Mouse (Mus musculus): ENCODE measurements at regions not wholly inside any gene's neighbourhood (a gene's known extent, or its start where the extent isn't known, plus 50 kb on each side); places are given as distances from the start of the nearest gene placed in this dataset.

DNA sequence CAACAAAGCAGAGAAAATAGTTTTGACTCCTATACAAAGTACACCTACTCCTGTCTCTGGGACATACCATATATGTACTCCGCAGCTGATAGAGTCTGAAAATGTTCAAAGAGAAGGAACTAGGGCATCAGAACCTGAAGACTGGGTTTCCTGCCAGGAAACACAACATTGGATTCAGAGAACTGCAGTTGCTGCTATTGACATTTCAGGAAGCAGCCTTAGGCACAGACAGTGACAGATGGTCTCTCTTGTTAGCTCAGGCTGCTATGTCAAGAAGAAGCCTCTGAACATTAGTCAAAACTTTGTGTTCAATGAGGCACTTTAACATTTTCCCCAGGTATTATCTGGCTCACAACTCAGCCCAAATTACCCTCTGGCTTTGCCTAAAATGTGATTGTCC, 812.1 kb downstream of the Ryr2 start:
- no peak for DNase-seq
- intact Hi-C loops (cut with DNase I; ENCODE audit: low total_unique reads) = no loop called here

GRCm38 (mm10) chr13:11293750-11294149, 813.0 kb downstream of the Ryr2 start:
- DNase-seq = no peak
- intact Hi-C loops (cut with DNase I; ENCODE audit: low total_unique reads) = no loop called here

DNA sequence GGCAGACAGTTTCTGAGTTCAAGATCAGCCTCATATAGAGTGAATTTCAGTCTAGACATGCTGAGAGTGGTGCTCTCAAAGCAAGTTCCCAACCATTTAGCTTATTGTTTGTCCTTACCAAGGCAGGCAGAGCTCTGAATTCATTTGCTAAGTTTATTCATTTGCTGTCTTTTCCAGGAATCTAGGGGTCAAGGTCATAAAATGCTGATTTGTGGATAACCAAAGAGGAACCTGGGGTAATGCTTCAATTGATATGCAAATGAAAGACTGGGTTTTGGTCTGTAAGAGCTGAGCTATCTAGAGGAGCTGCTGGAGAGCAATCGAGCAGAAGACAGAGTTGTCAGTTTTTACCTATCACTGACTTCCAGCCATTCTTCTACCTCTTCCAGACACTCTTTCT, 832.8 kb downstream of the Ryr2 start:
- no peak for DNase-seq
- intact Hi-C loops (cut with DNase I; ENCODE audit: low total_unique reads) = no loop called here

DNA sequence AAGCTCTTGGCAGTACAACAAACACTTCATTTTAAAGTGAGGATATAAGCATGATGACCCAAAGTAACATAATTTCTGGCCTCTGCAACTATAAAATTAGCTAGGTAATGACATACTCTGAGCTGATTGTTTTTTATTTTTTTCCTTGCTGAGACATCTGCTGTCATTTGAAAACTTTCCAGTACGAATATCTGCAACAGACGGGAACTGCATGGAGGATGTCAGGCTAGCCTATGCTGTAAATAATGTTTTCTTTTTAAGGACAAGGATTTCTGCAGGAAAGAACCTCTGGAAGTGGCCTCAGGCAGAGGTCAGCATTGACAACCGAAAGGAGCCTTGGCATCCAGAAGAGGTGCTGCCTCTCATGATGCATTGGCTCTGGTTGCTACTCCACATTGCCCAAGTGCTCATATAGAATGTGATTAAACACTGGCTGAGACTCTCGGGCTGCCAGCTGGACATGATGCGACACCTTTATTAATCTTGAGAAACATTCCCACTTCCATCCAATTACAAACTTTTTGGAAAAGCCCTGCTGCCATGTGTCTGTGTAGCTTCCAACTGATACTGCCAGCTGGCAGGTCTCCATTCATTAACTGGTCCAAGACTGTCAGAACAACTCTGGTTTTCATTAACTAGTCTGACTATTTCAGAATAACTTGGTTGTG, 837.9 kb downstream of the Ryr2 start:
- DNase-seq = peak; percentile 6
- intact Hi-C loops (cut with DNase I; ENCODE audit: low total_unique reads) = no loop called here

DNA sequence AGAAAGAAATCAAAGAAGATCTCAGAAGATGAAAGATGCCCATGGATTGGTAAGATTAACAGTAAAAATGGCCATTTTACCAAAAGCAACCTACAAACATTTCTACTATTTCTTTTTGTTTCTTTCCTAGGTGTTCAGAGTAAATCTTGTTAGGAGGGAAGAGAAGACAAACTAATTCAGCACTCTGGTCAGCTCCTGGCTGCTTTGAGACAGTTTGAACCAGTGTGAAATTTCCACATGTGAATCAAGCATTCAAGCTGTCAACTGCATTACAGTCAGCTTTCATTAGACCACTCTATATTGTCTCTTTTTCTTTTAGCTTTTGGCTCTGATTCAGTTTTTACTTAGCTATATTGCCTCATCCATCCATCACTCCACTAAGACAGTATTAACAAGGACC, 859.2 kb downstream of the Ryr2 start:
- no peak for DNase-seq
- intact Hi-C loops (cut with DNase I; ENCODE audit: low total_unique reads) = no loop called here

GRCm38 (mm10) chr13:11216671-11217330, 856.2 kb upstream of the Chrm3 start:
- intact Hi-C loops (cut with DNase I; ENCODE audit: low total_unique reads) = no loop called here
- no peak for DNase-seq

GRCm38 (mm10) chr13:11210109-11210508, 849.5 kb upstream of the Chrm3 start:
- intact Hi-C loops (cut with DNase I; ENCODE audit: low total_unique reads) = no loop called here
- DNase-seq = no peak

- no peak for DNase-seq
- intact Hi-C loops (cut with DNase I; ENCODE audit: low total_unique reads) = no loop called here
Measured at GRCm38 (mm10) chr13:11205216-11205786, 844.7 kb upstream of the Chrm3 start.

GRCm38 (mm10) chr13:11201978-11202377, 841.3 kb upstream of the Chrm3 start:
- intact Hi-C loops (cut with DNase I; ENCODE audit: low total_unique reads) = no loop called here
- DNase-seq = no peak

- DNase-seq = no peak
- intact Hi-C loops (cut with DNase I; ENCODE audit: low total_unique reads) = no loop called here
Measured at GRCm38 (mm10) chr13:11192471-11192870, 831.8 kb upstream of the Chrm3 start.

GRCm38 (mm10) chr13:11181191-11181590, 820.5 kb upstream of the Chrm3 start:
- intact Hi-C loops (cut with DNase I; ENCODE audit: low total_unique reads) = no loop called here
- DNase-seq = no peak

DNA sequence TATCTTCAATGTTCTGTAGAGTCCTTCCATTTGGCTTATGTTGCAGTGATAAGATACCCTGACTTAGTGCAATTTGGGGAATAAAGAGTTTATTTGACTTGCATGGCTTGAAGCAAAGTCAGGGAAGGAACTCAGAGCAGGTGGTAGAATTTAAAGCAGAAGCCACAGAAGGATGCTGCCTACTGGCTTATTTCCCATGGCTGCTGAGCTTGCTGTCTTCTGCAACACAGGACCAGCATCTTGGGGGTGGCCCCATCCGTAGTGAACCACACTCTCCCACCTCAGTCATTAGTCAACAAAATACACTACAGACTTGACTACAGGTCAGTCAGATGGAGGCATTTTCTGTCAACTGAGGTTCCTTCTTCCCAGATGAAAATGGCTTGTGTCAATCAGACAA, 819.7 kb upstream of the Chrm3 start:
- intact Hi-C loops (cut with DNase I; ENCODE audit: low total_unique reads) = no loop called here

DNA sequence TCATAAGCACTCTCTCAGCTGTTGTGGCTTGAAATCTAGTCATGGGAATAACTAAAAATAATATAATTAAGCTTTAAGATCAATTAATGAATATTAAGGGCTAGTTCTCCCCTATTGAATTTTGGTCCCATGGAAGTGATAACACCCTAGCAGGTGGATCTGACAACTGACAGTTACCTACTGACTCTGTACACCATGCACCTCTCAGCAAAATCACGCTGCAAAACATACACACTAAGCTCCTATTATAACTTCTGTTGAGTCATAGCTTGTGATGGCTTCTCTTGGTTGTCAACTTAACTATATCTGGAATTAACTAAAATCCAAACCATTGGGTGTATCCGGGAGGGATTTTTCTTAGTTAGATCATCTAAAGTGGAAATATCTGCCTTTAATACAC, 817.9 kb upstream of the Chrm3 start:
- intact Hi-C loops (cut with DNase I; ENCODE audit: low total_unique reads) = no loop called here
- DNase-seq = no peak

More for the DNA sequence above, 819.7 kb upstream of the Chrm3 start:
- no peak for DNase-seq

DNA sequence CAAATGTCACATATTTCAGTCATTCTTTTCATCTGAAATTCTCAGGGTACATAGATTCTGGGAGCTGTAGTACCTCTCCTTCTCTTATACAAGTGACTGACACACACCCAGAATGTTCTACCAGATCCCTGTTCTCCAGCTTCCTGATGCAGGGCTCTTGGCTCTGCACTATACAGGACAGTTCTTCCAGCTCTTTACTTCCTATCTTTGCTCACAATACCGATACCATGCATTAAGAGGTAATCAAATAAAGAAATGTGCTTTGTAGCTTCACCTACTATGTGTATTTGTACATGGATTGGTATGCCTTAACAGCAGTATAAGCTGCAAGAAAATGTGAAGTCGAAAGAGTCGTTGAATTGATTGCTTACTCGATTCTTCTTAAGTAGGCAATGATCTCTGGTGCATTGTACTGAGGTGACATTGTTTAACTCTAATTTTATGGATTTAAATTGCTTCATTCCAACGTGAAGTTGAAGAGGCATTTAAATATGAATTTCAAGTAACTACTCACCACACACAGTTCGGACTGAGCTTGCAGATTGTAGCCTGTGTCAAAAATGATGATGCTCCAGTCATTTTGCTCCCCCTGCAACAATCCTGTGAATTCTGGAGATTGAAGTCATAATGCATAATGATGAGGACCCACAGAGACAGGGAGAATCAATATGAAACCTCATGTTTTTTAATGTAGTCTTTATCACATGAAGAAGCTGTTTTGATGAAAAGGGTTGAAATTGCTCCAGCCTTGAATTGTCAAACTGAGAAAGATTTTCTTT, 817.2 kb upstream of the Chrm3 start:
- intact Hi-C loops (cut with DNase I; ENCODE audit: low total_unique reads) = no loop called here
- DNase-seq = no peak

GRCm38 (mm10) chr13:11167115-11167514, 806.5 kb upstream of the Chrm3 start:
- no peak for DNase-seq
- intact Hi-C loops (cut with DNase I; ENCODE audit: low total_unique reads) = no loop called here

DNA sequence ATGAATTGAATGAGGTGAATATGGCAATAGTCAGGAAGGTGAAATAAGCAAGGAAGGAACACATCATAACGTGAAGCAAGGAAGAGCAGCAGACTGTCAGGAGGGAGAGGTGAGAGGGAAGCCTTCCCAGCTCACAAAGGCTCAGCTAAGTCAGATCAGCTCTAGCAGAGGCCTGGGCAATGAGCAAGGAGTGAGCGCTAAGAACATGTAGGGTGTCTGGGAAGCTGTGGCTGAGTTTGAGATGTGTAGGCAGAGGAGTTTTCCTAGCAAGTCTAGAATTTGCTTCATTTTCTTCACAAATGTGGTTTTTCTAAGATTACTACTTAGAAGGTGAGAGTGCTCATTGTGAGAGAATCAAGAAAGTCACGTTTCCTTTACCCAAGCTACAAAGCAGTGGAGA, 803.5 kb upstream of the Chrm3 start:
- intact Hi-C loops (cut with DNase I; ENCODE audit: low total_unique reads) = no loop called here
- DNase-seq = no peak

DNA sequence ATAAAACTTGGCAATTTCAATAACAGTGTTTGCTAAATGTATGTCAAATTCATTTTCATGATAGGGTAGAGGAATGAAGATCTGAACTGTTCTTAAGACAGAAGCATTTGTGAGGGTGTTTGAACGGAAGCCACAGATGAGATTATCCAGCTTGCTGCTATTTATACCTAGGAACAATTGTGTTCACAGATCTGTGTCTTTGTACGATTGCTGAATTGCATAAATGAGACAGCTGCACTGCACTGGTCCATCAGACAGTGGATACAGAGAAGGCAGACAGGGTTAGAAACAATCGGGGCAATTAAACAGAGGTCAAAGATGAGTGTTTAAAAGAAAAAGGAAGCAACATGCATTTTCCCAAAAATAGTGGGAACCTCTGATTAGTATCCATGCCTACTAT, 786.6 kb upstream of the Chrm3 start:
- intact Hi-C loops (cut with DNase I; ENCODE audit: low total_unique reads) = no loop called here
- DNase-seq = no peak

- no peak for DNase-seq
- intact Hi-C loops (cut with DNase I; ENCODE audit: low total_unique reads) = no loop called here
Measured at GRCm38 (mm10) chr13:11107693-11108092, 747.0 kb upstream of the Chrm3 start.

GRCm38 (mm10) chr13:11106426-11106825, 745.8 kb upstream of the Chrm3 start:
- DNase-seq = no peak
- intact Hi-C loops (cut with DNase I; ENCODE audit: low total_unique reads) = no loop called here

DNA sequence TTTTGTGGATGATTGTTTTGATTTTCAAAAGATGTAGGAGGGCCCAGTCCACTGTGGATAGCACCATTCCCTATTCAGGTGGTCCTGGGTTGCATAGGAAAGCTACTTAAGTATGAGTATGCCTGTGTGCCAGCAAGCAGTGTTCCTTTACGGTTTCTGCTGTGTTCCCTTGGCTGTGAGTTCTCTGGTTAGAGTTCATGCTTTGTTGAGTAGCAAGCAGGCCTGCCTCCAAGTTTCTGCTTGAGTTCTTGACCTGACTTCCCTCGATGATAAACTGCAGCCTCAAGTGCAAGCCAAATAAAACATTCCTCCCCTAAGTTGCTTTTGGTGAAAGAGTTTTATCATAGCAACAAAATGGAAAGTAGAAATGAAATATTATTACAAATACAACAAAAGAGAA, 744.9 kb upstream of the Chrm3 start:
- no peak for DNase-seq
- intact Hi-C loops (cut with DNase I; ENCODE audit: low total_unique reads) = no loop called here

- DNase-seq = no peak
- intact Hi-C loops (cut with DNase I; ENCODE audit: low total_unique reads) = no loop called here
Measured at GRCm38 (mm10) chr13:11099586-11099950, 738.9 kb upstream of the Chrm3 start.

Measured in gastrocnemius, postnatal 14 days (tissue).